Mouse (Mus musculus) ES-E14 (cell line): ENCODE results near the gene Rab11b. TPM values are rescaled to one million over a fixed set of nuclear protein-coding genes. Genes with fewer than 3 reads are reported as not detected.
"Not testable (repeated sequence)": the region's sequence is repeated elsewhere in the genome, so short reads cannot be mapped to it uniquely, and the experiment has no call there.

Experiments used
- DNase-seq: peaks from one replicate; pipeline ENCODE4 v3.0.0-alpha.2; 2013; ENCODE audit warnings: low read depth, low spot score
- H3K27ac ChIP-seq: 2 replicates; pipeline ENCODE4 v1.5.1; 2012; ENCODE audit warnings: low read depth, mild to moderate bottlenecking, low read length, moderate library complexity, mixed read lengths; ENCODE audit not compliant: poor library complexity, insufficient read depth, severe bottlenecking
- H3K36me3 ChIP-seq: 2 replicates; pipeline ENCODE4 v1.6.1; 2012; ENCODE audit warnings: mild to moderate bottlenecking, low read length, moderate library complexity, mixed read lengths; ENCODE audit not compliant: control insufficient read depth, poor library complexity, insufficient read depth, severe bottlenecking
- H3K4me1 ChIP-seq, 2 experiments: fragments of 150-350 bp in 1 of 2; sonication (generic) in 1 of 2; 2 replicates each; pipeline ENCODE4 v1.6.1; 2012; ENCODE audit warnings: low read length in 2 of 2, mild to moderate bottlenecking in 1 of 2, mixed read lengths in 1 of 2; ENCODE audit not compliant: control insufficient read depth in 2 of 2, insufficient read depth in 2 of 2, poor library complexity in 1 of 2
- H3K4me3 ChIP-seq, 2 experiments: fragments of 150-350 bp in 1 of 2; sonication (generic) in 1 of 2; 2 replicates each; pipeline ENCODE4 v1.5.1; 2012; ENCODE audit warnings: low read length in 2 of 2, low read depth in 1 of 2, mild to moderate bottlenecking in 1 of 2, mixed read lengths in 1 of 2; ENCODE audit not compliant: insufficient read depth in 1 of 2, poor library complexity in 1 of 2, severe bottlenecking in 1 of 2
- H3K9ac ChIP-seq: 2 replicates; pipeline ENCODE4 v1.6.1; 2012; ENCODE audit warnings: low read depth, mild to moderate bottlenecking, low read length, mixed read lengths; ENCODE audit not compliant: poor library complexity, insufficient read depth, severe bottlenecking
- H3K9me3 ChIP-seq: fragments of 150-350 bp; sonication (generic); 2 replicates; pipeline ENCODE4 v1.6.1; 2012; ENCODE audit warnings: low read depth, mild to moderate bottlenecking, low read length; ENCODE audit not compliant: control insufficient read depth, insufficient read depth
- CHD2 ChIP-seq: IDR thresholded peaks from 2 replicates; pipeline ENCODE4 v1.6.1; 2014; ENCODE audit warnings: mild to moderate bottlenecking, low read depth, low read length, inconsistent platforms
- HCFC1 ChIP-seq: IDR thresholded peaks from 2 replicates; pipeline ENCODE4 v1.6.1; 2012; ENCODE audit warnings: low read length, inconsistent platforms, borderline replicate concordance; ENCODE audit not compliant: insufficient read depth
- MAFK ChIP-seq: IDR thresholded peaks from 2 replicates; pipeline ENCODE4 v1.6.1; 2014; ENCODE audit warnings: mild to moderate bottlenecking, low read depth, low read length, inconsistent platforms; ENCODE audit not compliant: insufficient read depth
- ZC3H11A ChIP-seq: IDR thresholded peaks from 2 replicates; pipeline ENCODE4 v1.6.1; 2012; ENCODE audit warnings: low read depth, mild to moderate bottlenecking, inconsistent platforms, low read length, borderline replicate concordance
- ZNF384 ChIP-seq: IDR thresholded peaks from 2 replicates; pipeline ENCODE4 v1.6.1; 2012; ENCODE audit warnings: low read depth, low read length, inconsistent platforms
- in situ Hi-C, 2 experiments: fragments of 600-800 bp; cut with MboI; formaldehyde crosslinking; loops; one replicate each; pipeline ENCODE4 v1.15.1; 2025; ENCODE audit warnings: low sequenced_read_pairs in 2 of 2, inconsistent platforms in 1 of 2; ENCODE audit not compliant: unreplicated experiment in 2 of 2
- total RNA-seq: library from RNA; depleted of rRNA; stranded (reverse); fragments of 300-350 nt; gene quantifications from 2 replicates; pipeline ENCODE4 v1.2.3, GENCODE M21; 2012

Gene Rab11b
- total RNA-seq, 1 experiment = 34.8 TPM

- no peak for DNase-seq
- Histone ChIP-seq H3K9me3 (peaks cover 5% of the 10 kb centered on the region; the same call in 1 of the 2 replicates), H3K27ac (no peak overlapping the region), H3K36me3 (peaks cover 30% of the 10 kb centered on the region), H3K9ac (no peak overlapping the region), H3K4me3 (no peak overlapping the region), H3K4me1 (no peaks in the 10 kb centered on the region)
- TF ChIP-seq HCFC1 (no peak), CHD2 (no peak), MAFK (no peak)
- in situ Hi-C loops = no loop called here
These were observed 15.5 kb downstream of the Rab11b start for GRCm38 (mm10) chr17:33744686-33745384.

DNA sequence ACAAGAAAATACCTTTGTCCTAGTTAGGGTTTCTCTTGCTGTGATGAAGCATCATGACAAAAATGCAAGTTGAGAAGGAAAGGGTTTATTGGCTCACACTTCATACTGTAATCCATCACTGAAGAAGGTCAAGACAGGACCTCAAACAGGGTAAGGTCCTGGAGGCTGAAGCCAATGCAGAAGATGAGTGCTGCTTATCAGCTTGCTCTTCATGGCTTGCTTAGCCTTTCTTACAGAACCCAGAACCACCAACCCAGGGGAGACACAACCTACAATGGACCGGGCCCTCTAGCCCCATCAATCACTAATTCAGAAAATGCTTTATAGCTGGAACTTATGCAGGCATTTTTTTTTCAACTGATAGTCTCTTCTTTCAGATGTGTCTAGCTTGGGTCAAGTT is 17.9 kb downstream of the Rab11b start:
- no peaks in the 10 kb centered on the region for H3K4me1 ChIP-seq
- H3K27ac ChIP-seq = no peak overlapping the region
- peaks cover 10% of the 10 kb centered on the region for H3K36me3 ChIP-seq
- H3K9me3 ChIP-seq = peaks cover 9% of the 10 kb centered on the region
- DNase-seq = no peak
- TF ChIP-seq HCFC1 (no peak), CHD2 (no peak), MAFK (no peak), ZC3H11A (no peak), ZNF384 (no peak)
- no peak overlapping the region for H3K4me3 ChIP-seq
- in situ Hi-C loops = no loop called here
- no peak overlapping the region for H3K9ac ChIP-seq

- H3K9me3 ChIP-seq, H3K4me1 ChIP-seq, in situ Hi-C loops, H3K27ac ChIP-seq, H3K4me3 ChIP-seq, DNase-seq, H3K9ac ChIP-seq, H3K36me3 ChIP-seq: not testable (repeated sequence)
These were observed 26.8 kb downstream of the Rab11b start for GRCm38 (mm10) chr17:33733526-33733925.

- H3K4me3 ChIP-seq, DNase-seq, H3K27ac ChIP-seq, H3K9ac ChIP-seq, H3K36me3 ChIP-seq, in situ Hi-C loops, H3K4me1 ChIP-seq, H3K9me3 ChIP-seq: not testable (repeated sequence)
These were observed 27.7 kb downstream of the Rab11b start for GRCm38 (mm10) chr17:33732556-33733083.

GRCm38 (mm10) chr17:33729215-33729614 is 31.1 kb downstream of the Rab11b start:
- DNase-seq = no peak
- Histone ChIP-seq H3K9me3 (no peaks in the 10 kb centered on the region), H3K4me1 (no peaks in the 10 kb centered on the region), H3K4me3 (no peak overlapping the region), H3K36me3 (no peaks in the 10 kb centered on the region), H3K27ac (no peak overlapping the region), H3K9ac (no peak overlapping the region)
- in situ Hi-C loops = no loop called here
- TF ChIP-seq HCFC1 = no peak
- TF ChIP-seq ZNF384 = no peak
- no peak for TF ChIP-seq MAFK
